Mouse (Mus musculus) cerebellum, adult 2 months (tissue): ENCODE results near the gene Sdc3.

Source experiments
- CTCF ChIP-seq: fragments of 200-500 bp; IDR thresholded peaks from 2 replicates; pipeline ENCODE4 v1.5.1; 2011; ENCODE audit warnings: low read depth, mild to moderate bottlenecking, control low read depth, low read length, moderate library complexity, borderline replicate concordance; ENCODE audit not compliant: insufficient read depth
- POLR2A ChIP-seq: fragments of 200-500 bp; IDR thresholded peaks from 2 replicates; pipeline ENCODE4 v1.6.1; 2011; ENCODE audit warnings: low read length, control low read depth, borderline replicate concordance; ENCODE audit not compliant: insufficient read depth

GRCm38 (mm10) chr4:130784755-130785154 lies 7.6 kb upstream of the Sdc3 start:
- TF ChIP-seq CTCF (peak; percentile 86), POLR2A (no peak)
